Mouse (Mus musculus): Measurements from ENCODE around the gene Yju2. TPM values are rescaled to one million over a fixed set of nuclear protein-coding genes. Genes with fewer than 3 reads are reported as not detected.

The Yju2 gene
- 11.1 and 11.5 TPM in 2 replicates for polyA plus RNA-seq (2021; fragmentation: Nextera tagmentation)
- long read RNA-seq, experiment 1, transcript Yju2-201 (8 exons, 1,660 nt) = major isoform, 22 of 28 reads
- long read RNA-seq, experiment 1, partial matches to known transcripts = 1 of 28 reads
- long read RNA-seq, experiment 1, other reads (novel, unspliced or antisense) = 5 of 28 reads
- long read RNA-seq, experiment 2, transcript Yju2-201 (8 exons, 1,660 nt) = major isoform, 62 of 71 reads
- long read RNA-seq, experiment 2, partial matches to known transcripts = 0 of 71 reads
- long read RNA-seq, experiment 2, other reads (novel, unspliced or antisense) = 5 of 71 reads

GRCm38 (mm10) chr17:55958918-55959728, at the start of gene Yju2:
Yju2 (plus strand) TSS chr17:55959099.

GRCm38 (mm10) chr17:55949400-55949799, 9.5 kb upstream of the Yju2 start, which contains the start of gene Zfp119b:
Zfp119b (minus strand) TSS chr17:55949500.

GRCm38 (mm10) chr17:55952447-55953027, 6.4 kb upstream of the Yju2 start, which contains the start of gene Ebi3:
Ebi3 (plus strand) TSS chr17:55952640.

GRCm38 (mm10) chr17:55969966-55970891, 11.3 kb downstream of the Yju2 start, which contains the start of gene Shd:
Shd (plus strand) TSS chr17:55970467.

GRCm38 (mm10) chr17:55986030-55986961, 27.4 kb downstream of the Yju2 start, which contains the start of gene Fsd1:
Fsd1 (plus strand) TSS chr17:55986509.

GRCm38 (mm10) chr17:56005415-56006061, 46.6 kb downstream of the Yju2 start, which contains the start of the genes Stap2 and Mpnd:
Stap2 (minus strand) TSS chr17:56005584.
Mpnd (plus strand) TSS chr17:56005711.

Other genes with a start within 250 kb of the Yju2 start
- gene Pot1b, start 246.5 kb upstream of the Yju2 start, polyA plus RNA-seq (2021; fragmentation: Nextera tagmentation) = 1.2 and 1.5 TPM in 2 replicates
- gene Adgre4, start 209.1 kb upstream of the Yju2 start, polyA plus RNA-seq (2021; fragmentation: Nextera tagmentation) = not detected in 2 replicates
- gene Zfp119a, start 80.2 kb upstream of the Yju2 start, polyA plus RNA-seq (2021; fragmentation: Nextera tagmentation) = 3.7 and 5.9 TPM in 2 replicates
- gene Zfp959, start 67.0 kb upstream of the Yju2 start, polyA plus RNA-seq (2021; fragmentation: Nextera tagmentation) = 6.0 TPM in 2 replicates
- 3.2 and 3.8 TPM in 2 replicates for gene Zfp119b, start 9.6 kb upstream of the Yju2 start, polyA plus RNA-seq (2021; fragmentation: Nextera tagmentation)
- 1.6 and 1.9 TPM in 2 replicates for gene Ebi3, start 6.5 kb upstream of the Yju2 start, polyA plus RNA-seq (2021; fragmentation: Nextera tagmentation)
- gene Shd, start 11.4 kb downstream of the Yju2 start, polyA plus RNA-seq (2021; fragmentation: Nextera tagmentation) = 22.8 and 32.3 TPM in 2 replicates
- 84.6 and 97.2 TPM in 2 replicates for gene Fsd1, start 27.4 kb downstream of the Yju2 start, polyA plus RNA-seq (2021; fragmentation: Nextera tagmentation)
- 0.28 and 0.35 TPM in 2 replicates for gene Stap2, start 46.5 kb downstream of the Yju2 start, polyA plus RNA-seq (2021; fragmentation: Nextera tagmentation)
- 13.4 and 19.2 TPM in 2 replicates for gene Mpnd, start 46.6 kb downstream of the Yju2 start, polyA plus RNA-seq (2021; fragmentation: Nextera tagmentation)
- gene Sh3gl1, start 77.5 kb downstream of the Yju2 start, polyA plus RNA-seq (2021; fragmentation: Nextera tagmentation) = 37.8 and 39.8 TPM in 2 replicates
- gene Chaf1a, start 81.3 kb downstream of the Yju2 start, polyA plus RNA-seq (2021; fragmentation: Nextera tagmentation) = 0.68 and 0.92 TPM in 2 replicates
- 84.0 and 89.6 TPM in 2 replicates for gene Ubxn6, start 115.9 kb downstream of the Yju2 start, polyA plus RNA-seq (2021; fragmentation: Nextera tagmentation)
- gene Hdgfl2, start 120.5 kb downstream of the Yju2 start, polyA plus RNA-seq (2021; fragmentation: Nextera tagmentation) = 73.1 and 79.1 TPM in 2 replicates
- gene Plin4, start 150.7 kb downstream of the Yju2 start, polyA plus RNA-seq (2021; fragmentation: Nextera tagmentation) = 0.13 and 0.18 TPM in 2 replicates
- gene Plin5, start 158.5 kb downstream of the Yju2 start, polyA plus RNA-seq (2021; fragmentation: Nextera tagmentation) = 2.0 and 2.2 TPM in 2 replicates
- gene Lrg1, start 162.9 kb downstream of the Yju2 start, polyA plus RNA-seq (2021; fragmentation: Nextera tagmentation) = 1.5 and 1.8 TPM in 2 replicates
- gene Sema6b, start 181.2 kb downstream of the Yju2 start, polyA plus RNA-seq (2021; fragmentation: Nextera tagmentation) = 3.9 and 4.9 TPM in 2 replicates
- gene Tnfaip8l1, start 203.4 kb downstream of the Yju2 start, polyA plus RNA-seq (2021; fragmentation: Nextera tagmentation) = 7.2 and 9.1 TPM in 2 replicates
- 83.8 and 89.4 TPM in 2 replicates for gene Mydgf, start 224.8 kb downstream of the Yju2 start, polyA plus RNA-seq (2021; fragmentation: Nextera tagmentation)